Mouse (Mus musculus) layer of hippocampus, adult 9-10 months (tissue): ENCODE results near the gene Exosc7.
A peak's percentile ranks its signal among the peaks of the same experiment; 100 is the strongest.

Experiments
- DNase-seq: peaks from one replicate; pipeline ENCODE4 v3.0.0; 2022; ENCODE audit warnings: low spot score

Gene Exosc7

DNA sequence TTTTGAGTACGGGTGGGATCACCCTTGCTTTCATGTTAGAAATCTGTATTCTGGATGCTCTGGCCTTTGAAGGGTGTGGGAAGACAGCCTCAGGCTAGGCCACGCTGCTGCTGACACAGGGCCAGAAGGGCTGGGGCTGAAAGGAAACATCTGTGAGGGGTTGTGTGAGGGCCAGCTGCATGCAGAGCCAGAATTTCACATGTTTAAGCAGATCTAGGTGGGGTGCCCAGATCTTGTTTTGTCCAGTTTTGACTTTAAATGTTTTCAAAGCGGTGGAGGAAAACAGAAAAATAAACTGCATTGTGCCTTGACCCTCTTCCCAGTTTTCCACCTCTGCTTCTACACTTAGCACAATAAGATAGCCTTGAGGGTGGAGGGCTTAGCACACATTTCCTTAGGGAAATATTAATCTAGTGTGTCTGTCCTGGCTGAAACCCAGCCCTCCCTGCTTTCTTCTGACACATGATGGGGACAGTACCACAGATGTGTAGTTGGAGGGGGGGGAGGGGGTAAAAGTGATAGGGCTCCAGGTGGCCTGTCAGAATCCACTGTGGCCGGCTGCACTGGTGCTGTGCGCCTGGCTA lies 26.0 kb downstream of the Exosc7 start:
- DNase-seq: no peak

- DNase-seq: no peak
Observed at GRCm38 (mm10) chr9:123139887-123140614, 27.0 kb downstream of the Exosc7 start.

- DNase-seq: no peak
Observed at GRCm38 (mm10) chr9:123148430-123148829, 35.4 kb downstream of the Exosc7 start.

DNA sequence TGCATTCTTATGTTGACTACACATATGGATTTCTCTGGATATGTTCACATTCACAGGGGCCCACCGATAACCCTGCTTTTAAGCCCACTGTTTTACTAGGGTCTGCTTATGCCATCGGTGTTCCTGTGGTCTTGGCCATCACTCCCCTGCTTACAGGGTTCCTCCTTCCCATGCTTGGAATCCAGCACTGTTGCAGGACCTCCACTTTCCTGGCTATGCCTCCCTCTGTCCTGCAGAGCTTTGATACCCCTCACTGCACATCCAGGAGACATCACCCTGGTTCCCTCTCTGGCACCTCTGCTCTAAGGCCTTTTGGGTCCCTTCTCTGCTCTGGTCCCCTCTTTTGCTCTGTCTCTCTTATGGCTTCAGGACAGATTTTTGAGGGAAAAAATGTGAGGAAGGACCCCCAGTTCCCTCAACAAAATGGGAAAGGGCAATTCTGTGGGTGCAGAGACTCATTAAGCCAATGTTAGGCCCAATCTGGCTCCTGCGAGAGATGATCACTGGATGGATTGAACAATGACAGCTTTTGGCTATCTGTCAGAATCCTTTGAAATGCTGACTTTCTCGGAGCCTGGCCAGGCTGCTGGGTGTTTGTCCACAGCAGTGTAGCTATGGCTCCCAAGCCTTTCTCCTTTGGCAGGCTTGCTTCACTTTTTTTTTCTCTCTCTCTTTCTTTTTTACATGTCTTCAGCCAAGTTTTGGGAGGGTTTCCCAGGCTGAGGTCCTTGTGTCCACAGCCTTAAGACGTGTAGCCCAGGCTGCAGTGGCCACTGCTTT lies 37.4 kb downstream of the Exosc7 start, which contains the start of gene Clec3b:
Gene Clec3b, plus strand, starts transcription at position 706 of the 780 bp plus-strand sequence.
- DNase-seq: no peak

DNA sequence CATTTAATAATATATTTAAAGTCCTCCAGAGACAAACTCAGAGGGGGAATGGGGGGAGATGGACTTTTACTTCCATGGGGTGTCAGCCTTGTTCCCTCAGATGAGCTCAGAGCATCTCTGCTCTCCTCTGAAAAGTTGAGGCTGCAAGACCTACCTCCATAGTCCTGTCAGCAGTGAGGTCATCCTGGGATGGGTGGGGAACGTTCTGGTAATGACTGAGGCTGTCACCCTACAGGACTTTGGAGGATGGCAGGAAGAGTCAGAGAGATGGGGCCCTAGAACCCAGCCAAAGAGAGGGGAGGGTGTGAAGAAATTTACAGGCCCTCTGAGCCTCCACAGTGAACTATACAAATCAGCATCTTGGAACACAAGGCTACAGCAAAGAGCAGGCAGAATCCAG lies 38.5 kb downstream of the Exosc7 start:
- no peak for DNase-seq

DNA sequence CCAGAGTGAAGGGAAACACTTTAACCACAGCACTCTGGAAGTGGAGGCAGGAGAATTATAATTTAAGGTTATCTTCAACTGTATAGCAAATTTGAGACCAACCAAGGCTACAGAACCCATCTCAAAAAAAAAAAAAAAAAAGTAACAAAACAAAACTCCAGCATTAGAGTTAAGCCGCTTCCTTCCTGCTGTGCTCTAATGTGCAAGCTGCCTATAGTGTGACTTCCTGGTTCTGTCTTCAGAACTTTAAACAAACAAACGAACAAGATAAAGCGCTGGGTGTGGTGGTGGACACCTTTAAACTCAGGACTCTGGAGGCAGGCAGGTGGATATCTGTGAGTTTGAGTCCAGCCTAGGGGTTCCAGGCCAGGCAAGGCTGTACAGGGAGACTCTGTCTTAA lies 39.0 kb downstream of the Exosc7 start:
- DNase-seq: no peak

GRCm38 (mm10) chr9:123153121-123153520 lies 40.1 kb downstream of the Exosc7 start:
- no peak for DNase-seq

DNA sequence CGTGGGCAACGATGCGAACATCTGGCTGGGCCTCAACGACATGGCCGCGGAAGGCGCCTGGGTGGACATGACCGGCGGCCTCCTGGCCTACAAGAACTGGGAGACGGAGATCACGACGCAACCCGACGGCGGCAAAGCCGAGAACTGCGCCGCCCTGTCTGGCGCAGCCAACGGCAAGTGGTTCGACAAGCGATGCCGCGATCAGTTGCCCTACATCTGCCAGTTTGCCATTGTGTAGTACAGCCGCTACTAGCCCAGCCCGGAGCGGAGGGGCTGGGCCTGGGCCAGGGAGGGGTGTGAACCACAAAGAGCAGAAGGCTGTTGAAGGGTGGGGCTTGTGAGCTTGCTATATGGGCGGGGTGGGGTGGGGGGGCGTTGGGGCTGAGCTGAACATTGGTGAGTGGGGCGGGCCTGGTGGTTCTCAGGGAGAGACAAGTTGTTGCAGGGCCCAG lies 43.9 kb downstream of the Exosc7 start:
- no peak for DNase-seq

DNA sequence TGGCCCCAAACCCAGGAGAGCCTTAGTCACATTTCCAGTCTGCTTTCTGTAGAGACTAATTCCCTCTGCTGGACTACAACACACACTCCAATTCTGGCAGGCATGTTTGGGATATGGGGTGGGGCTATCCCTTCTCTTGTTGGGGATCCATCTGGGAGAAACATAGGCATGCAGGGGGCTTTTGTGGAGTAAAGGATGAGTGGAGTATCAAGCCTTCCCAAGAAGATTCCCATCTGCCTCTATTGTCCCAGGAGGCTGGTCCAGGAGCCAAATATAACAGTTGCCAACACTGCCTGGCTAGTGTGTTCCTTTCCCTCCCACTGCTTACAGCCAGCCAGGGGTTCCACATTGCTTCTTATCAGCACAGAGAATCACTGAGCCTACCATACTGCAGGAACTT lies 44.7 kb downstream of the Exosc7 start:
- DNase-seq: no peak

DNA sequence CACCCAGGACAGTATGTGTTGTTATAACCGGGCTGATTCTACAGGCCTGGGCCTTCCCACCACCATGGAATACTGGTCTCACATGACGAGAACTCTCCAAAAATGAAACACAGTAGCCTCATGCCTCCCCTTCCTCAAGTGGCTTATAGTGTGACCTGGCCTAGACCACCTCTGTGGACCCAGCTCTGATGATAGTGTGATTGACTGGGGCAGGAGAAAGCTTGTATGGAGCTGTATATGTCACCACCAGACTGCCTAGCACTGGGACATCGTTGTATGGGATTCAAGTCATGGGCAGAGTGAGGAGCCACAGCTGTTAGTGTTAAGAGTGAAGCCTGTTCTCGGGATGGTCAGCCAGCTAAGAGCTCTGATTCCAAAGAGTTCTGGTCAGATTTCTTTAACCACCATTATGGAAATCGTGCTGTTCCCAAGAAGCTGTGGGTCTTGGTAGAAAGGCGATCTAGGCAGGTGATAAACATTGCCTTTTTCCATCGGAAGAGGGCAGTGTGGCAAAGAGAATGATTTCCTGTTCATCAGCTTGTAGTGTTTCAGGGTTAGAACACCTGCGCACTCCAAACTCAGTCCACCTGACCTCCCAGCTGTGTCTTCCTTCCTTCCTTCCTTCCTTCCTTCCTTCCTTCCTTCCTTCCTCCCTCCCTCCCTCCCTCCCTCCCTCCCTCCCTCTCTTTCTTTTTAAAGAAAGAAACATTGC lies 45.3 kb downstream of the Exosc7 start:
- peak; percentile 22 for DNase-seq

GRCm38 (mm10) chr9:123159330-123159729 lies 46.3 kb downstream of the Exosc7 start:
- DNase-seq: peak; percentile 64

DNA sequence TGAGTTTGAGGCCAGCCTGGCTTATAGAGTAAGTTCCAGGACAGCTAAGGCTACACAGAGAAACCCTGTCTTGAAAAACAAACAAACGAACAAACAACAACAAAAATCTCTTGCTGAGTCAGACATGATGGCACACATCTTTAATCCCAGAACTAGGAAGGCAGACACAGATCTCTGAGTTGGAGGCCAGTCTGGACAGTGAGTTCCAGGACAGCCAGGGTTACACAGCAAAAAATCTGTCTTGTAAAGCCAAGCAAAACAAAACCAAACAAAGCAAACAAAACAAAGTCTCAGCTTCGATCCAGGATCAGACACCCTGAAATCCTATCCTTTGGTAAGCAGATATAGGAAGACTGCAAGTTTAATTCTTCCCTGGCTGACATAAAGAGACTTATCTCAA lies 48.8 kb downstream of the Exosc7 start:
- DNase-seq: no peak

DNA sequence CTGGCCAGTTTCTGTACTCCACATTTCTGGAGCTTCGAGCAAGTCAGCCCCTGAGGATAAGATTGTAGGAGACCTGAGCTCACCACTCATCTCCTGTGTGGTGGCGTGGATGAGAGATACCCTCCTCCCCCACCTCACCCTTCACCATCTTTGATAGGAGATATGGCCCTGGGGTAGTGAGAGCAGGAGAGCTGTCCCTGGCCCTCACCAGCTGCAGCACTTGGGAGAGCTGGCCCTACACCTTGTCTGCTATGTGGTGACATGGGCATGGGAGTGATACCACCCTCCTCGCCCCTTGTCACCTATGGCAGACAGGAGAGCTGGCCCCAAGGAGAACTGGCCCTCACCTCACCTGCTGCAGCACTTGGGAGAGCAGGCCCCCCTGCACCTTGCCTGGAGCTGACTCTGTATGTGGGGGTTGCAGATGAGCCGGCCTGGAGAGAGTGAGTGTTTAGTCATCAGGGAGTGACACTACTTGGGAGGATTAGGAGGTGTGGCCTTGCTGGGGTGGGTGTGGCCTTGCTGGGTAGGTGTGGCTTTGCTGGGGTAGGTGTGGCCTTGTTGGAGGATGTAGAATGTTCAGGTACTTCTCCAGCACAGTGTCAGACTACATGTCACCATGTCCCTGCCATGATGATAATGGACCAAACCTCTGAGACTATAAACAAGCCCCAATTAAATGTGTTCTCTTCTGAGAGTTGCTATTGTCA lies 50.1 kb downstream of the Exosc7 start:
- no peak for DNase-seq

GRCm38 (mm10) chr9:123165781-123166443 lies 52.9 kb downstream of the Exosc7 start:
- no peak for DNase-seq

GRCm38 (mm10) chr9:123173760-123174159 lies 60.7 kb downstream of the Exosc7 start:
- DNase-seq: no peak

DNA sequence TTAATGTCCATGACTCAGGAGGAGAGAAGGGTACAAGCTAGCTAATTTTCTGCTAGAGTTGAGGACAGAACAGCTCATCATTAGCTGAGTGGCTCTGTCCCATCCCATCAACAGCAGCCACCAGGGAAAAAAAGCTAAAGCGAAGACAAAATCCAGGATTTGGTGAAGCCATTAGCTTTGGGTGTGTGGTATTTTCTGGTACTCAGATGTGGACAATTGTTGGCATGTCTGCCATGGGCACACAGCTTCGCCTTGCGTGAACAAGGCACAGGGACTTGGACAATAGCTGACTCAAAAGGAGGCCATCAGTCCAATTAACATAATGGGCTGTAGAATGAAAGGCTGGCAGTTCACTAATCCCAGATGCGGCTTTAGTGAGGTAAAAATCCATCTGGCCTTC lies 61.3 kb downstream of the Exosc7 start:
- no peak for DNase-seq

DNA sequence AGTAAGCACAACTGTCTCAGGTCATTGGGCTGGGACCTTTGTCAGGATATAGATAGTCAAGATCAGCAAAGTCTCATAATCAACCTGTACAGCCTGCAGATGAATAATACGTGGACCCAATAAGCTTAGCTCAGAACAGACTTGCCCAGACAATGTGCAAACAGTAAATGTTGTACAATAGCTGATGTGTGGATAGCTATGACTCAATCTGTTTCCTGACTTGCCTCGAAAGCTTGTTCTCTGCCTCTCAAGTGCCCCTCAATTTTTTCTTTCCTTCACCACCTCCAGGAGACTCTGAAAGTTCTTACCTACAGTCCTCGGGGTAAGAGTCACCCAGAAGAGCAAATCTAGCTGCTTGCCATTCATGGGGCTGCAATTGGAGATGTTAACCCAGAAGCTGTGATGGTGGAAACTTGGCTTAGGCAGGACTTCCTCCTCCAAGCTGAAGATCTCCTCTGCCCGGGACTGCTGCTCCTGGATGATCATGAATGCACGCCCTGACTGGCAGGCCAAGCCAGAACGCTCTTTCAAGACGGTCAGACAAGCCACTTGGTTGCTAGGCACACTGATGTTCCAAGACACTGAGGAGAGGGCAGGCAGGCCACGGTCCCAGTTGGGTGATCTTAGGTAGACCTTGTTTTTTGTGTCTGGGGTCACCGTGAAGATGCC lies 64.5 kb downstream of the Exosc7 start:
- no peak for DNase-seq

DNA sequence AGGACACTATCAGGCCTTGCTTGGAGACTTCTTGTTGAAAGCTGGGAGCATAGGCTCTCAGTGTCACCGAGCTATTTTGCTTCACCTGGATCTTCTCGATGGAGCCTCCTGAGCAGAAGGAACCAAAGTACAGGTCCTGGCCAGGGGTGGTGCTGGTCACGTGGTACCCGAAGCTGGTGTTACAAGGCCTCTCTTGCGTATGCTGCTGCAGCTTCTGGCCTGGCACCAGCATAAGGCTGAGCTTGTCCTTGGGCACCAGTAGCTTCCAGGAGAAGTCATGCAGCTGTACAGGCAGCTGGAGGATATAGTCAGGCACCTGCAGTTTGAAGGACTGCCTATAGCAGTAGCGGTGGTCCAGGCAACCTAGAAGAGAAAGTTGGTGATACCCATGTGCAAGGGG lies 67.0 kb downstream of the Exosc7 start:
- DNase-seq: no peak

DNA sequence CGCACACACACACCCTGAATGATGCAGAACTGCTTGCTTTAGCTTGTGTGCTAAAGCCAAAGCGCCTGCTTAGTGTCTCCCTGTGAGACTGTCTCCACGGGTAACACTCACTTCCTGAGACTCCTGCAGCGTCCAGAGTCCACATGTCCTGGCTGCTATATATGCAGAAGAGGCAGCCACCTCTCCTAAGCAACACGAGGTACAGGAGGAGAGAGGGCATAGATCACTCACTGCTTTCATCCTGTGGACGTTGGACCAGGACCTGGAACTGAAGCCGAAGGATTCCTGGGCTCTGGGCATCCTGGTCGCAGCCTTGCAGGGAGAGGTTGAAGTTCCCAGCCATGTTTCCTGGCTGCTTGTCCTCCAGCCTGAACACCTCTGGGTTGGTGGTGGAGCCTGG lies 70.2 kb downstream of the Exosc7 start:
- no peak for DNase-seq

DNA sequence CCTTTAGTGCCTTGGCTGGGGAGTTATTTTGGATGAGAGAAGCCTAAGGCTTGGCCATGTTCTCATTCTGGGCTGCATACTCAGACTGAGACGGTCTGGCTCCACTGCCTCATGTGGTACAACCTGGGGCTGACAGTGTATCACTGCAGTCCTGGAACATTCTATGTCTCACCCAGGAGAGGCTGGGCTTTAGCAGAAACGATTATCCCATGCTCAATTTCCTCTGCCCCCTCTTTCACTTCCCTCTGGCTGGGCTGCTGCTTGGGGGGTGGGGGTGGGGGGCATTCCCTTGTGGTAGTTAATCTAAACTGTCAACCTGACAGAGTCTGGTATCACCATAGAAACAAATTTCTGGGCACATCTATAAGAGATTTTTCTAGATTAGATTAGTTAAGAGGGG lies 72.5 kb downstream of the Exosc7 start:
- no peak for DNase-seq
